Mouse (Mus musculus) A20 (cell line): ENCODE measurements around the gene Pnpla6.

Source experiments
- DNase-seq: peaks from one replicate; pipeline ENCODE4 v3.0.0-alpha.2; 2011; ENCODE audit warnings: low read depth, low spot score

Gene Pnpla6

GRCm38 (mm10) chr8:3515260-3515671 lies at the start of gene Pnpla6:
TSS of gene Pnpla6 (plus strand) at chr8:3515384.
- DNase-seq: peak; percentile 90

GRCm38 (mm10) chr8:3467006-3467885 lies 47.9 kb upstream of the Pnpla6 start, which contains the start of gene Pex11g:
TSS of gene Pex11g (minus strand) at chr8:3467680.
- DNase-seq: peak; percentile 97

GRCm38 (mm10) chr8:3467886-3468545 lies 47.2 kb upstream of the Pnpla6 start:
- DNase-seq: peak; percentile 43

GRCm38 (mm10) chr8:3468838-3469237 lies 46.3 kb upstream of the Pnpla6 start:
- peak; percentile 65 for DNase-seq

GRCm38 (mm10) chr8:3470562-3470961 lies 44.6 kb upstream of the Pnpla6 start, which contains the start of gene Tex45:
TSS of gene Tex45 (plus strand) at chr8:3470862.
- DNase-seq: no peak

GRCm38 (mm10) chr8:3475715-3476429 lies 39.3 kb upstream of the Pnpla6 start:
- no peak for DNase-seq

GRCm38 (mm10) chr8:3480221-3480785 lies 34.9 kb upstream of the Pnpla6 start:
- no peak for DNase-seq

GRCm38 (mm10) chr8:3481605-3482004 lies 33.6 kb upstream of the Pnpla6 start:
- peak; percentile 69 for DNase-seq

- DNase-seq: no peak
Measured at GRCm38 (mm10) chr8:3482240-3482740, 32.9 kb upstream of the Pnpla6 start.

- DNase-seq: no peak
Measured at GRCm38 (mm10) chr8:3483546-3483945, 31.6 kb upstream of the Pnpla6 start.

GRCm38 (mm10) chr8:3485192-3485591 lies 30.0 kb upstream of the Pnpla6 start:
- no peak for DNase-seq

- DNase-seq: peak; percentile 61
Measured at GRCm38 (mm10) chr8:3492901-3493844, 22.0 kb upstream of the Pnpla6 start, which contains the start of gene Zfp358. TSS of gene Zfp358 (plus strand) at chr8:3493138.

GRCm38 (mm10) chr8:3493845-3494208 lies 21.4 kb upstream of the Pnpla6 start:
- no peak for DNase-seq

GRCm38 (mm10) chr8:3495578-3496427 lies 19.4 kb upstream of the Pnpla6 start:
- DNase-seq: no peak

- DNase-seq: no peak
Measured at GRCm38 (mm10) chr8:3496428-3496748, 18.8 kb upstream of the Pnpla6 start.

- DNase-seq: no peak
Measured at GRCm38 (mm10) chr8:3498583-3498982, 16.6 kb upstream of the Pnpla6 start.

GRCm38 (mm10) chr8:3499751-3500150 lies 15.4 kb upstream of the Pnpla6 start:
- no peak for DNase-seq

- peak; percentile 97 for DNase-seq
Measured at GRCm38 (mm10) chr8:3500235-3501090, 14.7 kb upstream of the Pnpla6 start, which contains the start of gene Mcoln1. TSS of gene Mcoln1 (plus strand) at chr8:3500457.
